Mouse (Mus musculus) CD8-positive naive resting alpha-beta T cell, adult 2 months (primary cell): ENCODE results near the gene Clic1.
"Not testable (repeated sequence)": the region's sequence is repeated elsewhere in the genome, so short reads cannot be mapped to it uniquely, and the experiment has no call there.

Experiments
- DNase-seq, 2 experiments: peaks; one replicate each; pipeline ENCODE4 v3.0.0; 2022; ENCODE audit warnings: low read depth in 2 of 2, low spot score in 2 of 2

Clic1 gene

DNA sequence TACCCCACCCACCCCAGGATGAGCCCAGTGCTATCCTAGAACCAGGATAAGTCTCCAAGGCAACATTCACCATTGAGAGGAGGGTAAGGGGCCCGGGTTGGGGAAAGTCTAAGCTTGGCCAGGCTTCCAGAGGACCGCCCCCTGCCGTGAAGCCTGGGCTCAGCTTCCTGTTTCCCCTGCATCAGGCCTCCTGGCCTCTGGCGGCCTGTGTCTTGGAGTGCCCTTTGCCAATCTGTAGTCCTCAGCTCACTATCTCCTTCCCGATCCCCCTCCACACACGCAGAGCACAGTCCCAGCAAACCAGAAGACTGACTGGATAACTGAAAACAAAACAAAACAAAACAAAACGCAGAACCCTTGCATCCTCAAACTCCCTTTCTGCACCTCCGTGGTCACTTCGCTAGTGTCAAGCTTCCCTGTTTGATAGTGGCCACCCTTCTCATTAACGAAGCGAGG lies at the start of gene Clic1:
Gene Clic1, plus strand, starts transcription at position 406 of the 456 bp plus-strand sequence.
- no peak for DNase-seq

DNA sequence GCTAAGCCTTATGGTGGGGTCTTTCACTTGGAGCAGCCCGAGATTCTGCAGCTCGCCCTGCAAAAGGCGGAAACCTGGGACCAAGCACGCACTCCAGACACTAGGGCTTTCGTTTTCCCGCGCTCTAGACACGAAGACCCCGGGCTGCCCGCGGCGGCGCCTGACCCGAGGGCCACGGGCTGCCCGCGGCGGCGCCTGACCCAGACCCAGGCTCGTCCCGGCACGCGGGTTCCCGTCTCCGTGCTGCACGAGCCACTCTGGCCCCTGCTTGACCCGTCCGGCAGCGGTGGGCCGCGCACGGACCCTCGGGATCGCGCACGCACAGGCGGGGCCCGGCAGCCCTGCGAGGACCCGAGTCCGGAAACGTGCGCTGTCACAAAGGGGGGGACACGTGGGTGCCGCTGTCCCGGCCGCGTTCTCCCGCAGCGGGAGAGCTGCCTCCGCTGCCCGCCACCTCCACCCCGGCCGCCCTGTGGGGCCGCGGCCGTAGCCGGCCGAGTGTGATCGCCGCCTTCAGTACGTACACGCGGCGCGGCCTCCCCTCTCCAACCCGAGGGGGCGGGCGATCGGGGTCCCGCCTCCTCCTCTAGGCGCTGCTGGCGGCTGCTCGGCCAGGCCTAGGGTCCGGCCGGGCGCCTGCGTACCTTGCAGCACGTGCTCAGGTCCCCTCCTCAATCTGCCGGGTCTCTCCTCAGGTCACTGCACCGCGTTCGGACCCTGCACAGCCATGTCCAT lies 48.9 kb upstream of the Clic1 start, which contains the start of gene Vars:
Gene Vars, plus strand, starts transcription at position 271 of the 735 bp plus-strand sequence.
- DNase-seq = peak; percentile 79 to 86

DNA sequence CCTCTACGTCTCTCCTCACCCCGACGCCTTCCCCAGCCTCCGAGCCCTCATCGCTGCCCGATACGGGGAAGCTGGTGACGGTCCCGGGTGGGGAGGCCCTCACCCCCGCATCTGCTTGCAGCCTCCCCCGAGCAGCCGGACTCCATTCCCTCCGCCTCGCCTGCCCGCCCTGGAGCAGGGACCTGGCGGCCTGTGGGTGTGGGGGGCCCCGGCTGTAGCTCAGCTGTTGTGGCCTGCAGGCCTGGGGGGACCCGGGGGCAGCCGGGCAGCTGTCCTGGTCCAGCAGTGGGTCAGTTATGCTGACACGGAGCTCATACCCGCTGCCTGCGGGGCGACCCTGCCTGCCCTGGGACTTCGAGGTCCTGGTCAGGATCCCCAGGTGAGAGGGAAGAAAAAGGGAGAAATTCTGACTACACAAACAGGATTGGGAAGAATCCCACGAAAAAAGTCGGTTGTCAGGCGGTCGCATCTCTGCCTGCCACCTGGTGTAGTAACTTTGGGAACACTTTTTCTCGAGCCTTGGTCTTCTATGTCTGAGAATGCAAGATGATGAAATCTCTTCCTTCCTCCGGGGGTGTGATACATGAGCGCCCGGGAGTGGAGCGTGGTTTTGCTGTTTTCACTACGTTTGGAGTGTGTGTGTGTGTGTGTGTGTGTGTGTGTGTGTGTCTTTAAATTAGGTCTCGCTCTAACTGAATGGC lies 48.2 kb upstream of the Clic1 start:
- peak; percentile 26 to 43 for DNase-seq

DNA sequence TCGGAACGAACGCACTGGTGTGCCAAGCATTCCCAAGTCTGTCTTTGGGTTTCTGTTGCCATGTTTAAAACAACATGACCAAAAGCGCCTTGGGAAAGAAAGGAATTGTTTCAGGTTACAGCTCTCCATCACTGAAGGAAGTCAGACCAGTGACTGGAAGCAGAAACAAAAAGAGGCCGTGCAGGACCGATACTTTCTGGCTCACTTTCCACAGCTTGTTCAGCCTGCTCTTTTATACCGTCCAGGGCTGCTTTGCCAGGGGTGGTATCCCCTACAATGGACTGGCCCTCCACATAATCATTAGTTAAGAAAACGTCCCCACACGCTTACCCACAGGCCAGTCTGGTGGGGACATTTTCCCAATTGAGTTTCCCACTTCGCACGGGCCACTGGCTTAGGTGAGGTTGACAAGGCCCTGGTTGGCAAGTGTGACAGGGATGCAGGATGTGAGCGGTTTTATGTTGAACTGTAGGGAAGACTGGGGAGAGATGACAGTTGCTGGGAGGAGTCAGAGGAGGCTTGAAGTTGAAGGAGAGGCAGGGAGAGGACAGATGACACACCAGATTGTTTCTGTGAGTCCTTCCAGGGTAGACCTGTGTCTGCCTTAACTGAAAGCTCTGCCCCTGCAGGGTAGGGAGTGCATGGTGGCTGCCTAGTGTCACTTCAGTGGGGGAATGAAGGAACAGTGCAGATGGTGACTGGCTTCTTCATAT lies 47.5 kb upstream of the Clic1 start:
- no peak for DNase-seq

DNA sequence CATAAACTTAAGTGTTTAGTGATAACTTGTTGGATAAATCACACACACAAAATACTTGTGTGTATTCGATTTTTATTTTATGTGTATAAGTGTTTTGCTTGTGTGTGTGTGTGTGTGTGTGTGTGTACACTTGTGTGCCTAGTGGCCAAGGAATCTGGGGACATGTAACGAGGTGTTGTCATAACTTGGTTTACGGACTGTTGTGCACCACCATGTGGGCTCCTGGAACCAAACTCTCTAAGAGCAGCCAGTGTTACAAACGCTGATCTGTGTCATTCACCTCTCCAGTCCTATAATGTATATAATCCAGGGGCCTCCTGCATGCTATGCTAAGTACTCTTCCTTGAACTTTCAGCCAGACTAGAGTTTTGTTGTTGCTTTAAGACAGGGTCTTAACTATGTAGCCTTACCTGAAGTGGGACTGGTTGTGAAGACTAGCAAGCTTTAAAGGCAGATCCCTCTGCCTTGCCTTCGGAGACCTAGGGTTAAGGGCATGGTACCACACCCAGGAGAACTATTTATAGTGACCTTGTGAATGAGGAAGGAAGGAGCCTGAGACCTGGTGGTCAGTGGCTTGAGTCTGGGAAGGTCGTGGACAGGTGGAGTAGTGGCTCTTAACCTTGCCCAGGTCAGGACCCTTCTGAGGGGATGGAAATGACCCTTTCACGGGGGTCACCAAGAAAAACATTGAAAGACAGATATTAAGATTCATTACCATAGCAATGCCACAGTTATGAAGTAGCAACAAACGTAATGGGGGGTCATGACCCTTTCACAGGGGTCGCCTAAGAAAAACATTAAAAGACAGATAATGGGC lies 46.5 kb upstream of the Clic1 start:
- no peak for DNase-seq

DNA sequence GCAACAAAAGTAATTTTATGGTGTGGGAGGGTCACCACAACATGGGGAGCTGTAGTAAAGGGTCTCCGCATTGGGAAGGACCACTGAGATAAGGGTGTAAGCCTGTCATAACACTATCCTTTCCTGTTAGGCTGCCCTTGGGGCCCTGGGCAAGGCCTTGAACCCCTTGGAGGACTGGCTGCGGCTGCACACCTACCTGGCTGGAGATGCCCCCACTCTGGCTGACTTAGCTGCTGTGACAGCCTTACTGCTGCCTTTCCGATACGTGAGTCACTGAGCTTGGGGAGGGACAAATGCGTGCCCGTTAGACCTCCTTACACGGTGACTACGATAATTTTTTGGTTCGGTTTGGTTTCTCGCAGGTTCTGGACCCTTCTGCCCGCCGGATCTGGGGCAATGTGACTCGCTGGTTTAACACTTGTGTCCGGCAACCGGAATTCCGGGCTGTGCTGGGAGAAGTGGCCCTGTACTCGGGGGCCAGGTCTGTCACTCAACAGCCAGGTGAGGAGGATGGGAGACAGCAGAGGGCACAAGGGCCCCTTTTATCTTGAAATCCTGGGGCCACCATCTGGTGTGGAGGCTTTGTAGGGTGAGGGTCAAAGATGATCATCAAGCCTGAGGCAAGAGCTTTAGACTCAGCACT lies 45.6 kb upstream of the Clic1 start:
- DNase-seq = no peak

DNA sequence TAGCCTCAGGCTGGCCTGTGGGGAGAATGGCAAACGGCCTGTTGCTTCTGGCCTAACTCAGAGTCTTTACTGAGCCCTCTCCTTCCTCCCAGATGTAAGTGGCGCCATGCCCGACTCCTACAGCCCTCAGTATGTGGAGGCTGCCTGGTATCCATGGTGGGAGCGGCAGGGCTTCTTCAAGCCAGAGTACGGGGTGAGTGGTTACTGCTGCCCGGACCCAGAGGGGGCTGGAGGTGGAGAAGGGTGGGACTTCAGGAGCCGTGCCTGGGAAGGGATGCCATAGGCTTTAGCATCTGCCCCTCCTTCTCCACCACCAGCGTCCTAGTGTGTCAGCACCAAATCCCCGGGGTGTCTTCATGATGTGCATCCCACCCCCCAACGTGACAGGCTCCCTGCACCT lies 44.6 kb upstream of the Clic1 start:
- no peak for DNase-seq

DNA sequence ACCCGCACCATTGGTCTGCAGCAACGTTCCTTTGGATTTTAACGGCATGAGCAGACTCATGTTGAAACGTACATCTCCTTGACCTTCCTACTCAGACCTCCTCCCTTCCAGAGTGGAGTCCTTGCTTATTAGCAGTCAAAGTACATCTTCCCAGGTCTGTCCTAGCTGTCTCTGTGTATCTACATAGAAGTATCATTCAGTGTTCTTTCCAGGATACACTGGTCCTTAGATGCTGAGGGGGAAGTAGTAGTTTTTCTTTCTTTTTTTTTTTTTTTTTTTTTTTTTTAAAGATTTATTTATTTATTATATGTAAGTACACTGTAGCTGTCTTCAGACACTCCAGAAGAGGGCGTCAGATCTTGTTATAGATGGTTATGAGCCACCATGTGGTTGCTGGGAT lies 43.9 kb upstream of the Clic1 start:
- DNase-seq = not testable (repeated sequence)

DNA sequence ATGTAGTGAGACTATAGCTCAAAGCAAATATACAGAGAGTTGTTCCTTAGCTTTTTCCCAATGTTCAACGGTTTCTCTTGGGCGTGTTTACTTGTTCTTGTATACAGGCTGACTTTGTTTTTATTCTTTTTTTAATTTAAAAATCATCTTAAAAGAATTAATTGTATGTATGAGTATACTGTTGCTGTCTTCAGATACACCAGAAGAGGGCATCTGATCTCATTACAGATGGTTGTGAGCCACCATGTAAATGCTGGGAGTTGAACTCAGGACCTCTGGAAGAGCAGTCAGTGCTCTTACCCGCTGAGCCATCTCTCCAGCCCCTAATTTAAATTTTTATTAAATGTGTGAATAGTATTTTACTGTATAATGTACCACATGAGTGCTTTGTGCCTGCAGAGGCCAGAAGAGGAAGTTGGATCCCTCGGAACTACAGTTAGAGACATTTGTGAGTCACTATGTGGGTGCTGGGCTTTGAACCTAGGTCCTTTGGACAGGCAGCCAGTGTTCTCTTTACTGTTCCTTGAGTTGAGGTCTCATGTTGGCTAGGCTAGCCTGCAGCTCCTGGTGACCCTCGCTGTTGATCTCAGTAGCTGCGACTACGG lies 42.3 kb upstream of the Clic1 start:
- no peak for DNase-seq

DNA sequence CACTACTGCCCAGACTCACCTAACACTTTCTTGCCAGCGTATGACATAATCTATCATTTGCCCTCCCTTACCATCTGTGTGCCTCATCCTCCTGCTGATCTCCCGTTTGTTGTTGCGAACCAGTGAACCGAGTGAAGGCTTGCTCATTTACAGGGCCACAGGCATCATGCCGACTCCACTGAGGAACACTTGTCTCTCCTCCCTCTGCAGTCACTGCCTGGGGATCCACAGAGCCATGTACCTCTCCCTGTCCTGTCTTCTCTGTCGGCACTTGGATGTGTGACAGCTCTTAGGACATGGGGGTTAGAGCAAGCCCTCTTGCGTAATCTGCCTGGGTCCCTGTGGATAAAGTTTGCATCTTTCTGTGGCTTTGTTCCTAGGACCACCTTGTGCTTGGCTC lies 40.2 kb upstream of the Clic1 start:
- DNase-seq = no peak

DNA sequence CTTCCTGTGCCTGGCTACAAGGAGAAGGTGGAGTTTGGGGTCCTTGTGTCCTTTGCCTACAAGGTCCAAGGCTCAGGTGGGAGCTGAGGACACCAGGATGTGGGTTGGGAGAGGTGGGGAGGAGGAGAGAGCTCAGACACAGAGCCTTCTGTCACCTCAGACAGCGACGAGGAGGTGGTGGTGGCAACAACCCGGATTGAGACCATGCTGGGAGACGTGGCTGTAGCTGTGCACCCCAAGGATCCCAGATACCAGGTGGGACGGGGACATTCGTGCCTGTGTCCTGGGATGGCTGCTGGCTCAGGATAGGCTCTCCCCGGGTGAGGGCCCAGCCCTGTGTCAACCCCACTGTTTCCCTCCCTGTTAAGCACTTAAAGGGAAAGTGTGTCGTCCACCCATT lies 38.3 kb upstream of the Clic1 start:
- DNase-seq = no peak

DNA sequence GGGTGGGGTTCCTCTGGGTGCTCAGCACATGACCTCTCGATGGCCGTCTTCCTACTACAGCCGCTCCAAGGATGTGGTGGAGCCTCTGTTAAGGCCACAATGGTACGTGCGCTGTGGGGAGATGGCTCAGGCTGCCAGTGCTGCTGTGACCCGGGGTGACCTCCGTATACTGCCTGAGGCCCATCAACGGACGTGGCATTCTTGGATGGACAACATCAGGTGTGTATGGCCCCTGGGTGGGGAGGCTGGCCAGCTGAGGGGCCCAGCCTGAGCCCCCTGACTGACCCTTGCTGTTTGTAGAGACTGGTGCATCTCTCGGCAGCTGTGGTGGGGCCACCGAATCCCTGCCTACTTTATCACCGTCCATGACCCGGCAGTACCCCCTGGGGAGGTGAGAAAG lies 37.3 kb upstream of the Clic1 start:
- DNase-seq = no peak

DNA sequence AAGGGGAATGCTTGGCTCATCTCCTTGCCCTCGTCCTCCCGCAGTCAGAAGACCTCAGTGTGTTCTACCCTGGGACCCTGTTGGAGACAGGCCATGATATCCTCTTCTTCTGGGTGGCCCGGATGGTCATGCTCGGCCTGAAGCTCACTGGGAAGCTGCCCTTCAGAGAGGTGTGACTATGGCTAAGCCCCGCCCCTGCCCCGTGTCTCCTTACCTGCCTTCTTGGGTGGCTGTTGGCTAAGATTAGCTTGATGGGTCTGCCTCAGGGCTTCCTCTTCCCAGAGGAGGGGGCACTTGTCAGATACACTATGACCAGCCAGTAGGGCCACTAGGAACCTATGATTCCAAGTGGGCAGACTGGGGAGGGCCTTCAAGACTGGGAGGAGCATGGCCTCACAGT lies 36.5 kb upstream of the Clic1 start:
- DNase-seq = no peak

DNA sequence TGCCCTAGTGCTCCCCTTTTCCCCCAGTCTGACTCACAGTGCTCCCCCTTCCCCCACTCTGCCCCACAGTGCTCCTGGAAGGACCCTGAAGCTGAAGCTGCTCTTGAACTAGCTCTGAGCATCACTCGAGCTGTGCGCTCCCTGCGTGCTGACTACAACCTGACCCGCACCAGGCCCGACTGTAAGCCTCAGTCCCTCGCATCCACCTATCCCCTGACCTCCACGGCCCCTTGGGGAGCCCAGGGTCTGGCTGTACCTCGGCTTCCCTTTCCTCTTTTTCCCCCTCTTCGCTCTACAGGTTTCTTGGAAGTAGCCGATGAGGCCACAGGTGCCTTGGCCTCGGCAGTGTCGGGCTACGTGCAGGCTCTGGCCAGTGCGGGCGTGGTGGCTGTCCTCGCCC lies 34.5 kb upstream of the Clic1 start:
- no peak for DNase-seq

DNA sequence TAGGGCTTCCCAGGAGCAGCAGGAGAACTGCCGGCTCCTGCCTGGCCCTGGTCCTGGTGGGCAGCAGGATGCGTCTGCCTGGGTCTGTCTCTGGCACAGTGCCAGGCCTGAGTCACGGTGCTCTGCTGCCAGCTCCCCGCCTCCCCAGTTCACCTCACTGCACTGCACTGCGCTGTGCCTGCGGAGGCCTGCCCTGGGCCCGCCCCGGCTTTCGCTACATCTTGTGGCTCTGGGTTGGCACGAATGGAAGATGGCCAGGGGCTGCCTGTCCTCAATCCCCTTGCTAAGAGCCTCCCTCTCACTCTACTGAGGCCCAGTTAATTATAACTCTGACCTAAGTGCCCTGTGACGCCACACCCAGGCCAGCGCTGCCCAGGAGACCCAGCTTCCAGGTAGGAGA lies 33.4 kb upstream of the Clic1 start, which contains the start of gene Vwa7:
Gene Vwa7, plus strand, starts transcription at position 204 of the 400 bp plus-strand sequence.
- no peak for DNase-seq

DNA sequence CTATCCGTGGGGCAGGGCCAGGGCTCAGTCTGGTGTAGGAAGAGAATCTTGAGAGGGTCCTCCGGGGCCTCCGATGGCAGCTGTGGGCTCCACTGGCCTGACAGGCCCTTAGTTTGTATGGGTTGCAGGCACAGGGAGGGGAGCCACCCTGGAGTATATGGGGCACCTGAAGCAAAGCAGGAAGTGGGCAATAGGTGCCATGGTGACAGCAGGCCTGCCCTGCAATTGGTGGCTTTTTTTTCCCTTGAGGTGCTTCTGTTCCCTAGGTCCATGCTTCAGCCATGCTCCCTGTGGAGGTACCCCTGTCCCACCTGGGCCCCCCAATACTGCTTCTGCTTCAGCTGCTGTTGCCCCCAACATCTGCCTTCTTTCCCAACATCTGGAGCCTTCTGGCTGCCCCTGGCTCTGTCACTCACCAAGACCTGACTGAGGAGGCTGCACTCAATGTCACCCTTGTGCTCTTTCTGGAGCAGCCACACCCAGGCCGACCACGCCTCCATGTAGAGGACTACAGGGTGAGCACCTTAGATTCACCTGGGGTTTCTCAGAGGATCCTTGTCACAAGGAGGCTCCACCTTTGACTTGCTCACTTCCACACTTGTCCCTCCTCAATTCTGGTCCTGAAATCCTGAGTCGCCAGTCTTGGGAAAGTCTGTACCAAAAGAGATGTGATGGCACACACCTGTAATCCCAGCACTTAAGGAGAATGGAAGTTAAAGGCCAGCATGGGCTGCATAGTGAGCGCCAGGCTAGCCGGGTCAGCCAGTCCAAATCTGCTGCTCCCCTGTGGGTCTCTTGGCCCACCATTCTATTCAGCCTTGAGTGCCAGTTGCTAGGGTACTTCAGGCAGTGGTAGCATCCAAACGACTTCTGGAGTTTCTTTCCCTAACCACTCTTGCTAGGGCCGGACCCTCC lies 32.7 kb upstream of the Clic1 start:
- no peak for DNase-seq

DNA sequence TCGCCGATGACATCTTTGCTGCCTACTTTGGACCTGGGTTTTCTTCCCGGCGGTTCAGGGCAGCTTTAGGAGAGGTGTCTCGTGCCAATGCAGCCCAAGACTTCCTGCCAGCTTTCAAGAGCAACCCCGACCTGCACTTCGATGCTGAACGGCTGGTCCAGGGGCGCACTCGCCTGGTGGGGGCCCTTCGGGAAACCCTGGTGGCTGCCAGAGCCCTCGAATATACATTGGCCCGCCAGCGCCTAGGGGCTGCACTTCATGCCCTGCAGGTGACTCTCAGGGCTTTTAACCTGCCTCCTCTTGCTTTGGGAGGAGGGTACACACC lies 32.1 kb upstream of the Clic1 start:
- no peak for DNase-seq

DNA sequence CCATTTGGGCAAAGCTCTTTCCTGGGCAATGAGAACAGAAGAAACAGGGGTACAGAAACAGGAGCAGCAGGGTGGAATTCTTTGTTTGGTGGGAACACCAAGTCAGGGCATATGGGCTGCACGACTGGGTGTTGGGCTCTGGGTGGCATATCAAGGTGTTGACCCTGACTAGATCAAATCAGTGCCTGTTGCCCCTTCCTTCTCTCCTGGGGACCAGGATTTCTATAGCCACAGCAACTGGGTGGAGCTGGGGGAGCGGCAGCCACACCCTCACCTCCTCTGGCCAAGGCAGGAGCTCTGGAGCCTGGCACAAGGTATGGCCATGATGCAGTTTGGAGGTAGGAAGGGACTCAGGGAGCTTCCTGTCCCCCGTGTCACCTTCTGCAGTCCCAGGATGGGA lies 31.6 kb upstream of the Clic1 start:
- no peak for DNase-seq

DNA sequence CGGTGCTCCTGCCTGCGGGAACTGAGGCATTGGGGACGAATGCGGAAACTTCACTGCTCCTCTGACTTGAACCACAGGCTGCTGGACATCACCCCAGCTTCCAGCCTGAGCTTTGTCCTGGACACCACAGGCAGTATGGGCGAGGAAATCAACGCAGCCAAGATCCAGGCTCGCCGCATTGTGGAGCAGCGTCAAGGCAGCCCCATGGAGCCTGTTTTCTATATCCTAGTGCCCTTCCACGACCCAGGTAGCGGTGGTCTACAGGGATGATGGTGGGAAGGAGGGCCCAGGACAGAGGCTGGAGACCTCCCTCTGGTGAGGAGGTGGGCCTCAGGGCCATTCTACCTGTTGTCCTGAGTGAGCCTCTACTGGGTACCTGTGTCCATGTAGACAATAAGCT lies 29.9 kb upstream of the Clic1 start:
- no peak for DNase-seq
